Mouse (Mus musculus) forebrain, embryonic 14.5 days (tissue): ENCODE results near the gene Xylt1. TPM values are rescaled to one million over a fixed set of nuclear protein-coding genes. Genes with fewer than 3 reads are reported as not detected.
A peak's percentile ranks its signal among the peaks of the same experiment; 100 is the strongest.

ENCODE experiments used
- ATAC-seq: fragments of 200-750 bp; cut with Nextera tagmentation; 2 replicates; pipeline ENCODE4 v1.8.0; 2017; ENCODE audit warnings: mild to moderate bottlenecking, moderate library complexity
- DNase-seq: peaks from one replicate; pipeline ENCODE4 v3.0.0-alpha.2; 2015; ENCODE audit warnings: low spot score
- H3K27ac ChIP-seq: fragments of 300-500 bp; sonication (generic); 2 replicates; pipeline ENCODE4 v1.5.1; 2014; ENCODE audit warnings: low read depth, mild to moderate bottlenecking, control low read depth, low read length, moderate library complexity
- H3K27me3 ChIP-seq: fragments of 300-500 bp; sonication (generic); replicated peaks from 2 replicates; pipeline ENCODE4 v1.6.1; 2014; ENCODE audit warnings: low read length, control low read depth, mixed read lengths; ENCODE audit not compliant: control insufficient read depth, insufficient read depth
- H3K36me3 ChIP-seq: fragments of 300-500 bp; sonication (generic); 2 replicates; pipeline ENCODE4 v1.6.1; 2014; ENCODE audit warnings: low read length, control low read depth; ENCODE audit not compliant: control insufficient read depth, insufficient read depth
- H3K4me1 ChIP-seq: fragments of 300-500 bp; sonication (generic); 2 replicates; pipeline ENCODE4 v1.6.1; 2014; ENCODE audit warnings: antibody characterized with exemption, low read length, control low read depth; ENCODE audit not compliant: control insufficient read depth, insufficient read depth
- H3K4me2 ChIP-seq: fragments of 300-500 bp; sonication (generic); 2 replicates; pipeline ENCODE4 v1.6.1; 2014; ENCODE audit warnings: mild to moderate bottlenecking, control low read depth, low read length
- H3K4me3 ChIP-seq: fragments of 300-500 bp; sonication (generic); 2 replicates; pipeline ENCODE4 v1.5.1; 2014; ENCODE audit warnings: low read depth, low read length, control low read depth
- H3K9ac ChIP-seq: fragments of 300-500 bp; sonication (generic); 2 replicates; pipeline ENCODE4 v1.6.1; 2014; ENCODE audit warnings: mild to moderate bottlenecking, low read length, control low read depth, moderate library complexity
- H3K9me3 ChIP-seq: fragments of 300-500 bp; sonication (generic); replicated peaks from 2 replicates; pipeline ENCODE4 v1.6.1; 2016; ENCODE audit warnings: low read length, control low read depth, mixed read lengths; ENCODE audit not compliant: control insufficient read depth
- WGBS: fragments of 180-500 bp; shearing (Covaris S2); extraction: QIAGEN DNeasy Blood & Tissue Kit; methylation state at CpG from one replicate; pipeline ENCODE4 v1.1.7; 2014; 5-methylcytosine and 5-hydroxymethylcytosine counted together
- polyA plus RNA-seq: library from polyadenylated mRNA; unstranded; fragments of >200 nt; fragmentation: Nextera tagmentation; extraction: Ambion mirVana; gene quantifications from 2 replicates; pipeline ENCODE4 v1.2.1, GENCODE M21; 2014

Gene Xylt1
- polyA plus RNA-seq, 1 experiment from 2014 or later, result 1.5 TPM

DNA sequence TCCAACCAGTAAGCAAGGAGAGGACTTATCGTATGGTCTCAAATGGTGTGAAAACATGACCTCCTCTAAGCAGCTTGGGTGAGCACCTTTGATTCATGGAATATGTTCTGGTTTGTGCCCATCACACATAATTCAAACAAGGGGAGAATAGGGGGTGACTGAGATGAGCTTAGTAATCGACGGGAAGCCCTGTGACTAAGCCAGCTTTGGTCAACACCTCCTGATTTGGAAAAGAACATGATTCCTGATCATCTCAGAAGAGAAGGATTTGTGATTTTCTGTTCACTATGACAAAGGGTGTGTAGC, 306.2 kb downstream of the Xylt1 start:
- H3K27ac ChIP-seq, result peak overlapping the region; percentile 17; the same call in 1 of the 2 replicates
- DNase-seq (no peak), ATAC-seq (no peak; the same call in 1 of the 2 replicates)
- 6% methylated on average over 3 of the region's 3 CpGs for WGBS
- no peak overlapping the region for H3K4me2 ChIP-seq
- H3K27me3 ChIP-seq, result no peaks in the 10 kb centered on the region
- H3K4me3 ChIP-seq, result no peak overlapping the region
- no peak overlapping the region for H3K9ac ChIP-seq
- H3K4me1 ChIP-seq, result peaks cover 20% of the 10 kb centered on the region
- H3K9me3 ChIP-seq, result no peaks in the 10 kb centered on the region
- H3K36me3 ChIP-seq, result no peaks in the 10 kb centered on the region

DNA sequence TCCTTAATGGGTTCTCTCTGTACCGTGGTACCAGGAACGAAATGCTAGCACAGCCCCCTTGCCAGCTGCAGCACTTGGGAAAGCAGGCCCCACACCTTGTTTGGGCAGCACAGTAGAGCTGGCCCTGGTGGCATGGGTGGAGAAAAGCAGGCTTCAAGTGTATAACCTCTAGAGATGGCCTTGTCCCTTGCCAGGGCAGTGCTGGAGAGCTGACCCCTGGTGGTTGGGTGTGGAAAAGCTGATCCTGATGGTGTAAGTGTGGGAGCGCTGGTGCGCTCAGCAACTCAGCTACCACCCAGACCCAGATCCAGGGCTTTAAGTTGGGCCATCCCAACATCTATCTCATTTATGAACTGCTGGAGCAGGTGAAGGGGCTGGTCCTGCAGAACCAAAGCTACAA, 314.8 kb downstream of the Xylt1 start:
- H3K4me2 ChIP-seq, result no peak overlapping the region

DNA sequence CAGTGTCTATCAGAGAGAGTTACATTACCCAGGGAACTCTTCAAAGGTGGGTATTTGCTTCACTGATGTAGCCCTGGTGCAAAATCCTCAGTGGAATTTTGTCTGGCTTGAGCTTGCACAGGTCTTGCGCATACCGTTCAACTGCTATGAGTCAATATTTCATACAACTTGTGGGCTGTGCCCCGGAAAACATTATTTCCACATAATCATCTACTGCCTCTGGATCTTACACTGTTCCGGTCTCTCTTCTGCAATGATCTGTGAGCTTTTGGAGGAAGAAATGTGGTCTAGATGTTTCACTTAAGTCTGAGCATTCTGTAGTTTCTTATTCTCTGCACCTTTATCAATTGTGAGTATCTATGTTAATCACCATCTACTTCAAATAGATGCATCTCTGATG, 316.9 kb downstream of the Xylt1 start:
- WGBS, result 96% methylated on average over 4 of the region's 4 CpGs
- Histone ChIP-seq H3K27me3 (no peaks in the 10 kb centered on the region), H3K27ac (no peak overlapping the region), H3K36me3 (no peaks in the 10 kb centered on the region), H3K9ac (no peak overlapping the region), H3K4me2 (no peak overlapping the region), H3K9me3 (no peaks in the 10 kb centered on the region), H3K4me3 (no peak overlapping the region), H3K4me1 (peaks cover 14% of the 10 kb centered on the region)
- no peak for DNase-seq
- ATAC-seq, result no peak

More for the DNA sequence above, 314.8 kb downstream of the Xylt1 start:
- no peak for ATAC-seq
- H3K4me1 ChIP-seq, result peaks cover 14% of the 10 kb centered on the region
- no peaks in the 10 kb centered on the region for H3K9me3 ChIP-seq
- no peak for DNase-seq
- 87% methylated on average over 4 of the region's 4 CpGs for WGBS
- H3K9ac ChIP-seq, result no peak overlapping the region
- H3K4me3 ChIP-seq, result no peak overlapping the region
- H3K27me3 ChIP-seq, result no peaks in the 10 kb centered on the region
- H3K27ac ChIP-seq, result no peak overlapping the region
- H3K36me3 ChIP-seq, result no peaks in the 10 kb centered on the region

DNA sequence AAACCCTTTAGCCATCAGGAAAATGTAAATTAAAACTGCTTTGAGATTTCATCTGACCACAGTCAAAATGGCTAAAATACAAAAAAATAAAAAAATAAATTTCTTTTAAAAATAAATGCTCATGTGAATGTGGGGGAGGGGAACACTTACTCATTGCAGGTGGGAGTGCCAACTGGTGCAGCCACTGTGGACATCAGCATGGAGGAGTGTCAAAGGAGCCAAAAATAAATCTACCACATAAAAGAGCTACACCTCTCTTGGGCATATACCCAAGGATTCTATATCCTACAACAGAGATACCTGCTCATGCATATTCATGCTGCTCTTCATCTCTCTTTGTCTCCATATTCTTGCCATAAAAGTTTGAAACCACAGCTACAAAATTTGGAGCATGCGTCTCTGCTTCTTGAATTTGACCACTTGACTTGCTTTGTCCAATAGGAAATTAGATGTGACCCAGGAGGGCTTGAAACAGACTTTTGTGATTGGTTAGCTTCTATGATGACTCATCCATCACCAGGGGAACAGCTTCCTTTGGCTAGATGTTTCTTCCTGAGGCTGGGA, 317.9 kb downstream of the Xylt1 start:
- WGBS, result 98% methylated on average over 1 of the region's 1 CpGs
- ATAC-seq (no peak), DNase-seq (no peak)
- H3K4me2 ChIP-seq, result no peak overlapping the region
- no peak overlapping the region for H3K9ac ChIP-seq
- H3K4me1 ChIP-seq, result peaks cover 14% of the 10 kb centered on the region
- H3K9me3 ChIP-seq, result no peaks in the 10 kb centered on the region
- no peaks in the 10 kb centered on the region for H3K36me3 ChIP-seq
- no peak overlapping the region for H3K4me3 ChIP-seq
- no peak overlapping the region for H3K27ac ChIP-seq
- H3K27me3 ChIP-seq, result no peaks in the 10 kb centered on the region

DNA sequence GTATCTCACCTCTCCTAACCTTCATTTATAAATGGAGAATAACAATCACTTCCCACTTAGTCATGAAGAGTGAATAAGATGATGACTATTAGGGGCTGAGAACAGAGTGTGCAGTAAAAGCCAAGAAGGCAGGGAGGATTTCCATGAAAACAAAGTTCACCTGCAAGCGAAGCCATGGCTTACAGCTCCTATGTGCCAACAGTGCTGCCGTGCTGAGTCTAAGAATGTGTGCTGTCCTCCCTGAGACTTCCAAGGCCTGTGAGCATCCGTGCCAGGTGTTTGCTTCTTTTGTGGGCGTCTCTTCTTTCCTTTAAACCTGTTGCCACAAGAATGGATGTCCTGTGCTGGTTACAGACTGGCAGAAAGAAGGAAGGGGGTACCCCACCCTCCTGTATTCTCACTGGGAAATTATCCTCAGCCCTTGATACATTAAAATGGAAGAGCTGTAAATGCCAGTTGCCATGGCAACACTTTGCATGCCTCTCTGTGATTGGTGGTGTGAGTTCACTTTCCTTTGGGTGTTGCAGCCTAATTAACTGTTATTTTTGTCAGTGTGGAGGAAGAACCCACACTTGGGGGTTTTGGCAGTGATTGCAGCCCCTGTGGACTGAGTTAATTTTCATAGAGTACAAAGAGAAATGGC, 318.7 kb downstream of the Xylt1 start:
- Histone ChIP-seq H3K4me3 (no peak overlapping the region), H3K27me3 (no peaks in the 10 kb centered on the region), H3K9ac (peak overlapping the region; percentile 21; the same call in 1 of the 2 replicates), H3K4me1 (peaks cover 14% of the 10 kb centered on the region), H3K4me2 (peak overlapping the region; percentile 19; the same call in 1 of the 2 replicates), H3K9me3 (no peaks in the 10 kb centered on the region), H3K36me3 (no peaks in the 10 kb centered on the region), H3K27ac (peak overlapping the region; percentile 29)
- peak; percentile 93 for ATAC-seq
- peak; percentile 94 for DNase-seq
- 14% methylated on average over 4 of the region's 4 CpGs for WGBS

DNA sequence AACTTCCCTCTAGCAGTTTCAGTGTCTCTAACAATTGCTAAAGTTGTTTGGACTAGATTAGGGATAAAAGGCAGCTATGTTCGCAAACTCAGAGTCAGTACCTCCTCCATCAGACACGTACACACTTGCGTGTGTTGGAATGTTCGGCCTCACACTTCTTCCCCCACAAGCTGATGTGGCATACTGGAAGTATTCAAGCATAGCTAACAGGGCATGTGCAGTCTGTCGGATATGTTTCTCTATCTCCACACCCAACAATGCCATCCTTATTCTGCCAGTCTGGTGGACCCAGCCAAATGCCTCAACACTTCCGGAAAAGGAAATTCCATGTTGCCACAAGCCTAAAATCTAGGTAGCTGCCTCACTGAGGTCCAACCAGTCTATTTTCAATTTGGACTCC, 319.3 kb downstream of the Xylt1 start:
- peak overlapping the region; percentile 19; the same call in 1 of the 2 replicates for H3K4me2 ChIP-seq
- H3K9me3 ChIP-seq, result no peaks in the 10 kb centered on the region
- H3K9ac ChIP-seq, result no peak overlapping the region
- DNase-seq (peak; percentile 56), ATAC-seq (peak; percentile 68)
- H3K27ac ChIP-seq, result no peak overlapping the region
- H3K4me3 ChIP-seq, result no peak overlapping the region
- H3K4me1 ChIP-seq, result peaks cover 14% of the 10 kb centered on the region
- H3K36me3 ChIP-seq, result no peaks in the 10 kb centered on the region
- WGBS, result 12% methylated on average over 6 of the region's 6 CpGs
- no peaks in the 10 kb centered on the region for H3K27me3 ChIP-seq

DNA sequence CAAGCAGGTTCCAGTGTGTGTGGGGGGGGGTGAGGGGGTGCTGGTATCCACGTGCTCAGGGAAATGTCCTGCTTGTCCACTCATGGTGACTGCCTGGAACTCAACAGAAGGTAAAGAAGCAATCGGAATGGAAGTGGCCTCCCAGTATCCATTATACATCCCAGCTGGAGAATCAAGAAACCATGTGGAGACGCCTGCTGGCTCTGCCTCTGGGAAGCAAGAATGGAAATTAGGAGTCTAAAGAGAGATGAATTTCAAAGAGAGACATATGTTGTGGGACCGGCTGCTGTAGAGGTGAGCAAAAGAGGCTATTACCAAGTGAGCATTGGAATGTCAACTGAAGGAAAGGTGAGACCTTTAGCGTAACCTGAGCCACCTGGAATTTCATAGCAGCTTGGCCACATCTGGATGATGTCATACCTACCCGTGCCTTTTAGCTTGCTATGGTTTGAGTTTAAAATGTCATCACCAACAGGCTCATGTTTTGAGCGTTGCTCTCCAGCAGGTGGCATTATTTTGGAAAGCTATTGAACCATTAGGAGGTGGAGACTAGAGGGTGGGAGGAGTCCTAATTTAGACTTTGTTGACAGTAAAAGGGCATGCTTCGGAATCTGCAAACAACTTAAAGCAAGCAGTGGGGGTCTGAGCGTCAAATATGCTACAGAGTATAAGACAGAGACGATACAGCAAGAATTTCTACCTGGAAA, 329.3 kb downstream of the Xylt1 start:
- DNase-seq, result no peak
- no peaks in the 10 kb centered on the region for H3K9me3 ChIP-seq
- H3K4me1 ChIP-seq, result peaks cover 2% of the 10 kb centered on the region; the same call in 1 of the 2 replicates
- H3K36me3 ChIP-seq, result no peaks in the 10 kb centered on the region
- no peaks in the 10 kb centered on the region for H3K27me3 ChIP-seq
- no peak for ATAC-seq
- H3K9ac ChIP-seq, result no peak overlapping the region
- 67% methylated on average over 10 of the region's 10 CpGs for WGBS
- H3K4me2 ChIP-seq, result no peak overlapping the region
- no peak overlapping the region for H3K27ac ChIP-seq
- no peak overlapping the region for H3K4me3 ChIP-seq

DNA sequence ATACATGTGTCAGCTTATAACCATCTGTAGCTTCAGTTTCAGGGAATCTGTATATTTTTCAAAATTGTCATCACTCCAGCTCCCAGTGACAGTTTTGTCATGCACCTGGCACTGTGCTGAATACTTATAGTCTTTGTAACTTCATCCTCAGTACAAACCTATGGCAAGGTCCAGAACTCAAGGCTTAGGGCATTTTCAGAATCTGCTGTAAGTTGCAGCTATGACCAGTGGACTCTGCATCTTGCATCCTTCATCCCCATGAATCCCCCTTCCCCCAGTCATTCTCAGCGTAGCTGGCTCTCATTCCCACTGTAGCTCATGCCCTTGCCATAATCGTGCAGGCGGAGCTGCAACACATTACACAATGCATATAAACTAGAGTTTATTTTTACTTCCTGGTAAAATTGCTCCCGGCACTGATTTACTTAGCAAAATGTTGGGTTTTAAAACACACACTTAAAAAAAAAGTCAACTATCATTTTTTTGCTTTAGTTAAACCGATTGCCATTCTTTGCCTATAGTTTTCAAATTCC, 336.2 kb downstream of the Xylt1 start:
- Histone ChIP-seq H3K36me3 (no peaks in the 10 kb centered on the region), H3K9me3 (no peaks in the 10 kb centered on the region), H3K4me1 (no peaks in the 10 kb centered on the region), H3K4me3 (no peak overlapping the region), H3K9ac (no peak overlapping the region), H3K4me2 (no peak overlapping the region), H3K27ac (no peak overlapping the region), H3K27me3 (no peaks in the 10 kb centered on the region)
- DNase-seq, result no peak
- WGBS, result 89% methylated on average over 5 of the region's 5 CpGs
- ATAC-seq, result no peak

DNA sequence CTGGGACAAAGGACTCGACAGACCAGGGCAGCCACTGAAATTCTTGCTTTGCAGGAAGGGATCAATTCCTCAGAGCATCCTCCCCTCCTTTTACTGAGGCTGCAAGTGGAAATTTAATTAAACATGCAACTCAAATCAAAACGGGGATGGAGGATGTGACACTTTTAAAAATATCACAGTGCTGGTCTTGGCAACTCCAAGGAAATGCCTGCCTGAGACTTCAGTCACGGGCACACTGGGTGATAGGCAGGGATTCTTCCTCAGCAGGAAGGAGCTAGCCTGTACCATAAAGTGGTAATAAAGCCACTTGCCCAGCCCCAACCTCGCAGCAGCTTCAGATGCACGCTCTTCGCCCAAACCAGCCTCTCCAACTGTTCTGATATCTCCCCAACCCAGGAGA, 339.6 kb downstream of the Xylt1 start:
- no peak for ATAC-seq

More for the DNA sequence above, 339.6 kb downstream of the Xylt1 start:
- no peak overlapping the region for H3K4me2 ChIP-seq
- no peak for DNase-seq
- H3K4me1 ChIP-seq, result no peaks in the 10 kb centered on the region
- H3K27ac ChIP-seq, result no peak overlapping the region
- H3K27me3 ChIP-seq, result no peaks in the 10 kb centered on the region
- H3K36me3 ChIP-seq, result no peaks in the 10 kb centered on the region
- H3K9me3 ChIP-seq, result no peaks in the 10 kb centered on the region
- no peak overlapping the region for H3K4me3 ChIP-seq
- WGBS, result 73% methylated on average over 6 of the region's 6 CpGs
- no peak overlapping the region for H3K9ac ChIP-seq
